Comparison of ENCODE assay signal across 20 mouse cellular contexts in genomic region chr2:46530686-46531085, GRCm38 (mm10).
DNase-seq lines count a peak whose midpoint lies in the region; ATAC-seq lines count a peak whose summit lies in the region.
"Had no signal": no experiment of that assay in that cellular context is flagged by ENCODE, and none has a peak within 500 bp of the region (broad histone marks: within the 10 kb centered on the region; RNA-seq: fewer than 3 reads in every experiment).

No protein-coding gene starts in this region.

- H3K4me2 ChIP-seq in midbrain, embryonic 11.5 days, result no peak overlapping the region

- DNase-seq in 3T3-L1 (ENCODE audit: low read depth, low spot score) (peak; percentile 71), NIH3T3 (ENCODE audit: low read depth) (peak; percentile 62)
- no peak for DNase-seq in right cerebral cortex, postnatal 10 days (ENCODE audit: low spot score in 2 of 2)
- DNase-seq in midbrain, embryonic 11.5 days (ENCODE audit: low spot score, missing footprints), result no peak
- DNase-seq: adrenal gland, adult 2 months; adrenal gland, adult 8-10 months; adrenal gland, postnatal 14 days; adrenal gland, postnatal 25 days; adrenal gland, postnatal 36 days; B cell, adult 2 months; cerebellum, adult 11 months; cerebellum, adult 11-12 months; cerebellum, adult 18-20 months; cerebellum, adult 2 months; cerebellum, adult 8-10 months had no signal

- no peak overlapping the region for H3K9ac ChIP-seq in midbrain, embryonic 11.5 days (ENCODE audit: low read length)

- no peaks in the 10 kb centered on the region for H3K36me3 ChIP-seq in midbrain, embryonic 11.5 days (ENCODE audit: control insufficient read depth, insufficient read depth, low read length)
- H3K36me3 ChIP-seq: G1E had no signal

- H3K27me3 ChIP-seq in midbrain, embryonic 11.5 days (ENCODE audit: control insufficient read depth, insufficient read depth, low read length), result no peaks in the 10 kb centered on the region
- H3K27me3 ChIP-seq: CH12.LX, Patski had no signal

- WGBS in midbrain, embryonic 11.5 days, result 79% methylated on average over 1 of the region's 1 CpGs

- no peak overlapping the region for H3K27ac ChIP-seq in midbrain, embryonic 11.5 days (ENCODE audit: low read depth, low read length)

- no peak overlapping the region for H3K4me3 ChIP-seq in midbrain, embryonic 11.5 days (ENCODE audit: low read depth, low read length)

- H3K9me3 ChIP-seq in midbrain, embryonic 11.5 days (ENCODE audit: control insufficient read depth, low read length), result no peaks in the 10 kb centered on the region
- H3K9me3 ChIP-seq: G1E had no signal

- ATAC-seq in midbrain, embryonic 11.5 days (ENCODE audit: low FRiP score), result no peak
- ATAC-seq: activated CD4-positive, CD25-positive, alpha-beta regulatory T cell, adult 4 months; CD4-positive, CD25-positive, alpha-beta regulatory T cell, adult 4 months; Patski had no signal

- H3K4me1 ChIP-seq in midbrain, embryonic 11.5 days (ENCODE audit: control insufficient read depth, insufficient read depth, low read length), result no peaks in the 10 kb centered on the region

Comparison
In these comparisons a context has a peak if more than half of its experiments do, and no peak if none do; other contexts are left out.
1. DNase-seq: peak in 3T3-L1 (single experiment) and NIH3T3 (single experiment); none in right cerebral cortex, postnatal 10 days (0 of 2) and midbrain, embryonic 11.5 days (single experiment).